Mouse (Mus musculus) lung, adult 10 weeks (tissue): ENCODE results near the gene St7l. TPM values are rescaled to one million over a fixed set of nuclear protein-coding genes. Genes with fewer than 3 reads are reported as not detected.

Experiments used
- polyA plus RNA-seq: library from polyadenylated mRNA; stranded (reverse); fragments of 350-450 nt; fragmentation: Illumina TruSeq; extraction: RNeasy Lipid Tissue Mini Kit (QIAGEN cat#74804); gene quantifications from one replicate; pipeline ENCODE4 v1.2.3, GENCODE M21; 2014; ENCODE audit warnings: low read depth, low replicate concordance; ENCODE audit not compliant: insufficient read depth

Gene St7l
- polyA plus RNA-seq: 14.6 TPM

DNA sequence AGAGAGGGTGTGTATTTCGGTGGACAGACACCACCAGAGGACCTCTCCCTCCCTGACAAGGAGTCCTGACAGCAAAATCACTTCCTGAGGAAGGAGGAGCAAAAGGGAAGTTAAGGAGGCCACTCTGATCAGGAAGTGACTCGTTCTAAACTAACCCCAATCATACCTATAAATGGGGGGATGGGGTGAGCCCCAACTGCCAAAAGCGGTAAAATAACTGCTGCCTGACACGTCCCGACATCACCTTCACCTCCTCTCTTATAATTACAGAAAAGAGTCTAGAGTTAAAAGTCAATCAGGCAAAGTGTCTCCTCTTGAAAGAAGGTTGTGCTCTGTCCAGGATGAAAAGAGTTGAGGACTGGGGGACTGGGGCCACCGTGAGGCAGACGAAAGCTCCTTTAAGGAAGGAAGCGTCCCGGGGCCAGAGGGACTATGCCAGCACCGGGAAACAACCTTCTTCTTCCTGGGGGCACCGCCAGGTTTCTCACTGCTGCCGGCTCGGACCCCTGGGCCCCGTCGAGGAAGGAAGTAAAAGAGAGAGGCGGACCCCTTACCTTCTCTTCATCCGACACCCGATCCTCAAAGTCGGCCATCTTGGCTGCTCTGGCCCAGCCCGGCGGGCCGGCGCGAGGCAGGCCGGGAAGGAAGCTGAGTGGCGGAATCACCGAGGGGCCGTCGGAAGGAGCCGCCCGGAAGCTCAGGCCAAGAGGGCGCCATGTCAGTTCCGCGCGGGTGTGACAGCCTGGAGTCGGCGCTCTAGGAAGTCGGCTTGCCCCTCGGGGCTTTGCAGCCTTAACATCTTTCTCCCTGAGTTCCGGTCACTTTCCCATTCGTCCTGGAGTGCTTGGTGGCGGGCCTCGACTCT is at the start of gene St7l, which contains the start of gene Capza1:
Gene St7l, plus strand, starts transcription at position 220 of the 865 bp plus-strand sequence.
Gene Capza1, minus strand, starts transcription at position 720 of the 865 bp plus-strand sequence.

DNA sequence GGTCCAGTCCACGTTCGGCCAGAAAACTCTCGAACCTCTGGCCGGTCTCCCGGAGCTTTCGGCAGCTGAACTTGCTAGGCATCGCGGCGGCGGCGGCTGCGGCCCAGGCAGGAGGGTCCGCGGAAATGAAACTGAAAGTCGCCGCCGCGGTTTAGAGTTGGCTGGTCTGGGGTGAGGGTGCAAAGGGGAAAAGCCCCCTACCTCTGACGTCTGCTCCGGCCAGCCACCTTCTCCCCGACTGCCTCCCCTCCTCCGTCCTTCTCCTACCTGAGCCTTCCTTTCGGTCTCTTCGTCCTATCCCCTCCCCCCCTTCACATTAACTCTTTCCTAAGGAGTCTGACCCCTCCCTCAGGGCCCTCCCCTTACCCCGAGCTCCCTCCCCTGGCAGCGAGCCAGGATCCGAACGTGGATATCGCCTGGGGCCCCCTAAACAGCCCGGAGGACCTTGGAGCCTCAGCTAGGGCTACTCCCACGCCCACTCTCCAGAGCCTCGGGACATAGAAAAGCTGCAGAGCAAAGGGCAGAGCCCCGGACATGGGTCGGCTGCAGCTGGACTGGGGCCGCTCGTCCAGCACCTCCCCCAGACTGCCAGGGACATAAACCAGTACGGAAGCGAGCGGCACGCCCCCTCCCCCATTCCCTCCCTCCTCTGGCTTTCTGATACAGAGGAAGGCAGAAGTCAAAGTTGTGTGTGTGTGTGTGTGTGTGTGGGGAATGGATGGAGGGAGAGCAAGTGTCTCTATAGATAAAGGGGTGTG is 45.6 kb upstream of the St7l start, which contains the start of gene Mov10:
Gene Mov10, minus strand, starts transcription at position 573 of the 758 bp plus-strand sequence.

DNA sequence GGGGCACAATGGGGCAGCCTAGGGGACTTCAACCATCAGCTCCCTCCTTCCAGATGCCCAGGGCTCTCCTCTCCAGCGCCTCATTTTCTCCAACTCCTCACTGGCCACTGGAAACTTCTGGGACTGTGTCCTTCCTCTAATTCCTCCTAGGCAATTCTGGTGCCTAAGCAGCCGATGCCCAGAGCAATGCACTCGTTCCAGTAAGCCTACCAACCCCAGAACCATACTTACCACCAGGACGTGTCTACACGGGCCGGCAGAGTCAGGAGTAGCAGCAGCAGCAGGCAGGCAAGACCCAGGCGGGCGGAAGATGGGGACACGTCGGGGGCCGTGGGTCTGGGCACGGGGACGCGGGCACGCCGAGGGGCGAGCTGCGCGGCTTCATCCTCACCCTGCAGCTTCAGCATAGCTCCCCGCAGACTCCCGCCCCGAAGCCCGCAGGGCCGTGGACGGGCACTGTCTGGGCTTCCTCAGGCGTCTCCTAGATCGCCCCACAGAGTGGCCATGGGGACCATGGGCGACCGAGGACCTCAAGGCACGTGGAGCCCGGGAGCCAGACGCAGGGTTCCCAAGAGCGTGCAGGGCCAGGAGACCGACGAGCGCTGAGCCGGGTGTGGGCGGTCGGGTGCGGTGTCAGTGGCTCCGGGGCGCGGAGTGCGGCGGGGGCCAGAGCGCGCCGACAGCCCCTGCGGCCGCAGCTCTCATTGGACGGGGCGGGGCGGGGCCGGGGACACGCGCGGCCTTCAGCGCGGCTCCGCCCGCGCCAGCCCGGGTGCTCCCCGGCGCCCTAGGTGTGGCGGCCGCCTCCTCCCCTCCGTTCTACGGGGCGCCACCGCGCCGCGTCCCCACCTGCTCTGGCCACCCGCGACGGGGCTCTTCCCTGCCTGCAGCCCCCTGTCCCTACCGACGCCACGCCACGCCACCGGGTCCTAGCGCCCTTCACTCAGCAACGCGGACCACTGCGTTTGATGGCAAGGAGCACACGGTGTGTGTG is 97.6 kb downstream of the St7l start, which contains the start of gene Wnt2b:
Gene Wnt2b, minus strand, starts transcription at position 856 of the 994 bp plus-strand sequence.

Other genes starting within 250 kb of the St7l start
- 13.0 TPM for gene Slc16a1, start 225.3 kb upstream of the St7l start, polyA plus RNA-seq
- gene Ppm1j, start 82.9 kb upstream of the St7l start, polyA plus RNA-seq: 5.3 TPM
- 0.08 TPM for gene Fam19a3, start 82.2 kb upstream of the St7l start, polyA plus RNA-seq
- gene Rhoc, start 75.6 kb upstream of the St7l start, polyA plus RNA-seq: 156 TPM
- gene Mov10, start 45.4 kb upstream of the St7l start, polyA plus RNA-seq: 4.5 TPM
- gene Capza1, start 500 bp downstream of the St7l start, polyA plus RNA-seq: 52.8 TPM
- 1.5 TPM for gene Wnt2b, start 97.9 kb downstream of the St7l start, polyA plus RNA-seq
- 30.6 TPM for gene Cttnbp2nl, start 189.1 kb downstream of the St7l start, polyA plus RNA-seq
- gene 4930564D02Rik, start 202.8 kb downstream of the St7l start, polyA plus RNA-seq: not detected